Mouse (Mus musculus) fibroblast of lung, adult 2 months (primary cell): ENCODE results near the gene Pon1.

ENCODE experiments used
- DNase-seq: peaks from one replicate; pipeline ENCODE4 v3.0.0-alpha.2; 2011; ENCODE audit warnings: low read depth

Pon1 gene

GRCm38 (mm10) chr6:5134986-5135385, 58.8 kb downstream of the Pon1 start:
- DNase-seq: no peak

GRCm38 (mm10) chr6:5129364-5130093, 64.2 kb downstream of the Pon1 start:
- DNase-seq: no peak

DNA sequence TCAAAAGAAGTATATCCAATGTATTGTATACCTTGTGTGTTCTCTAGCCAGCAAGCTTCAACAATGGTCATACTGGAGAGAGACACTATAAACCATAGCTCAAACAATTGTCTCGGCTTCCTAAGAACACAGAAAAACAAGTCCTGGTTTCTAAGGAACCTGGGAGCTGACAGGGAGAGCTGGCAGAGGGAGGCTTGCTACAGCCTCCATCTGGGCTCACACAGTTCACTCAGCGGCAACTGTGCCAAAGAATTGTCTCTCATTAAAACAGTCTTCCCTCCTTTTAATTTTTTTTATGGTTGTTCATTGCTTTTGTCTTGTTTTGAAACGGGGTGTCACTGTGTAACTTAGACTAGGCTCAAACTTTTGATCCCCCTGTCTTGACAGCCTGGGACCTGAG, 73.5 kb downstream of the Pon1 start:
- no peak for DNase-seq

- no peak for DNase-seq
Observed at GRCm38 (mm10) chr6:5119181-5119910, 74.4 kb downstream of the Pon1 start.
